Mouse (Mus musculus) hindbrain, embryonic 13.5 days (tissue): ENCODE results near the gene Map4k1. TPM values are rescaled to one million over a fixed set of nuclear protein-coding genes. Genes with fewer than 3 reads are reported as not detected.

ENCODE experiments used
- ATAC-seq: fragments of 200-750 bp; cut with Nextera tagmentation; 2 replicates; pipeline ENCODE4 v1.8.0; 2017; ENCODE audit warnings: moderate TSS enrichment; ENCODE audit not compliant: low FRiP score
- H3K27ac ChIP-seq: fragments of 300-500 bp; sonication (generic); 2 replicates; pipeline ENCODE4 v1.5.1; 2015; ENCODE audit warnings: inconsistent platforms, mild to moderate bottlenecking, moderate library complexity
- H3K27me3 ChIP-seq: fragments of 300-500 bp; sonication (generic); 2 replicates; pipeline ENCODE4 v1.6.1; 2015; ENCODE audit warnings: mild to moderate bottlenecking, inconsistent platforms
- H3K36me3 ChIP-seq: fragments of 300-500 bp; sonication (generic); 2 replicates; pipeline ENCODE4 v1.6.1; 2015; ENCODE audit warnings: mild to moderate bottlenecking, inconsistent platforms
- H3K4me1 ChIP-seq: fragments of 300-500 bp; sonication (generic); replicated peaks from 2 replicates; pipeline ENCODE4 v1.6.1; 2015; ENCODE audit warnings: inconsistent platforms
- H3K4me2 ChIP-seq: fragments of 300-500 bp; sonication (generic); 2 replicates; pipeline ENCODE4 v1.6.1; 2015; ENCODE audit warnings: inconsistent platforms, mild to moderate bottlenecking, moderate library complexity
- H3K4me3 ChIP-seq: fragments of 300-500 bp; sonication (generic); 2 replicates; pipeline ENCODE4 v1.5.1; 2015; ENCODE audit warnings: mild to moderate bottlenecking, inconsistent platforms
- H3K9ac ChIP-seq: fragments of 300-500 bp; sonication (generic); 2 replicates; pipeline ENCODE4 v1.6.1; 2015; ENCODE audit warnings: mild to moderate bottlenecking, inconsistent platforms
- H3K9me3 ChIP-seq: fragments of 300-500 bp; sonication (generic); 2 replicates; pipeline ENCODE4 v1.6.1; 2016; ENCODE audit warnings: inconsistent platforms
- WGBS: fragments of 180-500 bp; shearing (Covaris S2); methylation state at CpG from one replicate; pipeline ENCODE4 v1.1.7; 2015; 5-methylcytosine and 5-hydroxymethylcytosine counted together
- microRNA-seq: library from miRNA; unstranded; fragments of <30 nt; microRNA quantifications from one replicate; pipeline ENCODE4, GENCODE M21; 2016
- polyA plus RNA-seq: library from polyadenylated mRNA; unstranded; fragments of >200 nt; fragmentation: Nextera tagmentation; extraction: Ambion mirVana; gene quantifications from 2 replicates; pipeline ENCODE4 v1.2.1, GENCODE M21; 2015

Gene Map4k1
- polyA plus RNA-seq, 1 experiment from 2014 or later, result 4.1 TPM

GRCm38 (mm10) chr7:29041194-29041593 is 59.3 kb downstream of the Map4k1 start:
- H3K9ac ChIP-seq, result no peak overlapping the region
- no peak for ATAC-seq
- H3K4me3 ChIP-seq, result no peak overlapping the region
- WGBS, result 82% methylated on average over 5 of the region's 5 CpGs
- no peaks in the 10 kb centered on the region for H3K9me3 ChIP-seq
- 0 out of 2 replicates have a peak, but pooled peaks cover 6% of the 10 kb centered on the region for H3K27me3 ChIP-seq
- peak overlapping the region; percentile 73; the same call in 1 of the 2 replicates for H3K4me2 ChIP-seq
- H3K36me3 ChIP-seq, result no peaks in the 10 kb centered on the region
- peaks cover 18% of the 10 kb centered on the region for H3K4me1 ChIP-seq
- H3K27ac ChIP-seq, result no peak overlapping the region

- WGBS, result 61% methylated on average over 19 of the region's 19 CpGs
- H3K9ac ChIP-seq, result peak overlapping the region; percentile 35; the same call in 1 of the 2 replicates
- H3K27ac ChIP-seq, result peak overlapping the region; percentile 68
- ATAC-seq, result no peak
- no peak overlapping the region for H3K4me2 ChIP-seq
- no peaks in the 10 kb centered on the region for H3K9me3 ChIP-seq
- peaks cover 18% of the 10 kb centered on the region for H3K4me1 ChIP-seq
- H3K4me3 ChIP-seq, result no peak overlapping the region
- H3K27me3 ChIP-seq, result peaks cover 11% of the 10 kb centered on the region; the same call in 1 of the 2 replicates
- no peaks in the 10 kb centered on the region for H3K36me3 ChIP-seq
These were observed 61.3 kb downstream of the Map4k1 start for GRCm38 (mm10) chr7:29043016-29043673.

- peak overlapping the region; percentile 52; the same call in 1 of the 2 replicates for H3K27ac ChIP-seq
- ATAC-seq, result no peak; the same call in 1 of the 2 replicates
- peaks cover 18% of the 10 kb centered on the region for H3K4me1 ChIP-seq
- peaks cover 11% of the 10 kb centered on the region; the same call in 1 of the 2 replicates for H3K27me3 ChIP-seq
- H3K4me3 ChIP-seq, result no peak overlapping the region
- H3K9ac ChIP-seq, result no peak overlapping the region
- 37% methylated on average over 11 of the region's 11 CpGs for WGBS
- no peaks in the 10 kb centered on the region for H3K9me3 ChIP-seq
- H3K4me2 ChIP-seq, result 0 out of 2 replicates have a peak overlapping the region, but pooled peaks have one; percentile 4
- H3K36me3 ChIP-seq, result no peaks in the 10 kb centered on the region
These were observed 61.8 kb downstream of the Map4k1 start for GRCm38 (mm10) chr7:29043674-29044057.

GRCm38 (mm10) chr7:29044302-29044701 is 62.5 kb downstream of the Map4k1 start:
- WGBS, result 54% methylated on average over 9 of the region's 9 CpGs
- peaks cover 11% of the 10 kb centered on the region; the same call in 1 of the 2 replicates for H3K27me3 ChIP-seq
- no peak overlapping the region for H3K4me3 ChIP-seq
- no peaks in the 10 kb centered on the region for H3K9me3 ChIP-seq
- peaks cover 18% of the 10 kb centered on the region for H3K4me1 ChIP-seq
- H3K36me3 ChIP-seq, result no peaks in the 10 kb centered on the region
- H3K4me2 ChIP-seq, result no peak overlapping the region
- H3K9ac ChIP-seq, result no peak overlapping the region
- ATAC-seq, result no peak
- H3K27ac ChIP-seq, result peak overlapping the region; percentile 52

- Histone ChIP-seq H3K36me3 (no peaks in the 10 kb centered on the region), H3K4me1 (0 out of 2 replicates have a peak, but pooled peaks cover 6% of the 10 kb centered on the region), H3K4me2 (0 out of 2 replicates have a peak overlapping the region, but pooled peaks have one; percentile 6), H3K27me3 (peaks cover 21% of the 10 kb centered on the region; the same call in 1 of the 2 replicates), H3K9ac (peak overlapping the region; percentile 29; the same call in 1 of the 2 replicates), H3K4me3 (no peak overlapping the region), H3K9me3 (no peaks in the 10 kb centered on the region), H3K27ac (no peak overlapping the region)
- no peak for ATAC-seq
- 5% methylated on average over 12 of the region's 12 CpGs for WGBS
These were observed 64.7 kb downstream of the Map4k1 start for GRCm38 (mm10) chr7:29046533-29046932.

- WGBS, result 88% methylated on average over 3 of the region's 3 CpGs
- no peak overlapping the region for H3K27ac ChIP-seq
- no peaks in the 10 kb centered on the region for H3K36me3 ChIP-seq
- ATAC-seq, result no peak
- peaks cover 35% of the 10 kb centered on the region for H3K27me3 ChIP-seq
- H3K9me3 ChIP-seq, result no peaks in the 10 kb centered on the region
- H3K4me1 ChIP-seq, result peaks cover 9% of the 10 kb centered on the region; the same call in 1 of the 2 replicates
- no peak overlapping the region for H3K4me2 ChIP-seq
- H3K9ac ChIP-seq, result no peak overlapping the region
- no peak overlapping the region for H3K4me3 ChIP-seq
These were observed 66.2 kb downstream of the Map4k1 start for GRCm38 (mm10) chr7:29048070-29048469.

GRCm38 (mm10) chr7:29048615-29049014 is 66.8 kb downstream of the Map4k1 start:
- ATAC-seq, result no peak
- no peak overlapping the region for H3K9ac ChIP-seq
- H3K4me1 ChIP-seq, result peaks cover 6% of the 10 kb centered on the region; the same call in 1 of the 2 replicates
- H3K27ac ChIP-seq, result no peak overlapping the region
- WGBS, result 76% methylated on average over 11 of the region's 11 CpGs
- H3K27me3 ChIP-seq, result peaks cover 40% of the 10 kb centered on the region
- H3K4me2 ChIP-seq, result no peak overlapping the region
- no peaks in the 10 kb centered on the region for H3K36me3 ChIP-seq
- no peak overlapping the region for H3K4me3 ChIP-seq
- no peaks in the 10 kb centered on the region for H3K9me3 ChIP-seq

GRCm38 (mm10) chr7:29050797-29051196 is 68.9 kb downstream of the Map4k1 start:
- Histone ChIP-seq H3K27me3 (peaks cover 57% of the 10 kb centered on the region), H3K27ac (no peak overlapping the region), H3K4me3 (no peak overlapping the region), H3K9ac (no peak overlapping the region), H3K9me3 (no peaks in the 10 kb centered on the region), H3K4me2 (no peak overlapping the region), H3K4me1 (peaks cover 7% of the 10 kb centered on the region; the same call in 1 of the 2 replicates), H3K36me3 (no peaks in the 10 kb centered on the region)
- ATAC-seq, result no peak
- 49% methylated on average over 2 of the region's 2 CpGs for WGBS

GRCm38 (mm10) chr7:29052821-29053220 is 71.0 kb downstream of the Map4k1 start:
- H3K36me3 ChIP-seq, result no peaks in the 10 kb centered on the region
- peak overlapping the region; percentile 19; the same call in 1 of the 2 replicates for H3K9ac ChIP-seq
- WGBS, result 9% methylated on average over 19 of the region's 19 CpGs
- H3K4me2 ChIP-seq, result peak overlapping the region; percentile 25; the same call in 1 of the 2 replicates
- no peak for ATAC-seq
- no peaks in the 10 kb centered on the region for H3K9me3 ChIP-seq
- no peak overlapping the region for H3K27ac ChIP-seq
- H3K4me1 ChIP-seq, result peaks cover 7% of the 10 kb centered on the region; the same call in 1 of the 2 replicates
- no peak overlapping the region for H3K4me3 ChIP-seq
- H3K27me3 ChIP-seq, result peaks cover 67% of the 10 kb centered on the region

Small RNAs within 50 kb of the gene (microRNA-seq; reads per million reads assigned to microRNA genes)
- not detected for gene Gm44408

Other genes starting within 250 kb of the Map4k1 start
- gene Mrps12, start 240.2 kb upstream of the Map4k1 start, polyA plus RNA-seq, result 108 and 114 TPM in 2 replicates
- 20.6 and 22.6 TPM in 2 replicates for gene Sars2, start 240.1 kb upstream of the Map4k1 start, polyA plus RNA-seq
- gene Ccer2, start 225.9 kb upstream of the Map4k1 start, polyA plus RNA-seq, result 3.1 and 3.6 TPM in 2 replicates
- gene Sirt2, start 215.3 kb upstream of the Map4k1 start, polyA plus RNA-seq, result 105 and 111 TPM in 2 replicates
- 58.6 and 59.5 TPM in 2 replicates for gene Nfkbib, start 214.5 kb upstream of the Map4k1 start, polyA plus RNA-seq
- gene Rinl, start 193.1 kb upstream of the Map4k1 start, polyA plus RNA-seq, result 2.7 and 2.8 TPM in 2 replicates
- 200 and 202 TPM in 2 replicates for gene Hnrnpl, start 173.5 kb upstream of the Map4k1 start, polyA plus RNA-seq
- 81.8 and 87.5 TPM in 2 replicates for gene Ech1, start 156.8 kb upstream of the Map4k1 start, polyA plus RNA-seq
- 5.6 and 6.3 TPM in 2 replicates for gene Lgals4, start 148.2 kb upstream of the Map4k1 start, polyA plus RNA-seq
- 6.4 and 7.4 TPM in 2 replicates for gene Lgals7, start 118.2 kb upstream of the Map4k1 start, polyA plus RNA-seq
- gene Capn12, start 100.6 kb upstream of the Map4k1 start, polyA plus RNA-seq, result 0.38 and 0.43 TPM in 2 replicates
- 136 and 138 TPM in 2 replicates for gene Actn4, start 19.7 kb upstream of the Map4k1 start, polyA plus RNA-seq
- 315 and 332 TPM in 2 replicates for gene Eif3k, start 186 bp upstream of the Map4k1 start, polyA plus RNA-seq
- 8.5 and 9.8 TPM in 2 replicates for gene Ryr1, start 143.1 kb downstream of the Map4k1 start, polyA plus RNA-seq
- gene Rasgrp4, start 152.8 kb downstream of the Map4k1 start, polyA plus RNA-seq, result 0.48 and 0.68 TPM in 2 replicates
- gene Fam98c, start 174.2 kb downstream of the Map4k1 start, polyA plus RNA-seq, result 24.7 and 24.8 TPM in 2 replicates
- 0.49 and 0.65 TPM in 2 replicates for gene Ggn, start 188.2 kb downstream of the Map4k1 start, polyA plus RNA-seq
- gene Spred3, start 188.4 kb downstream of the Map4k1 start, polyA plus RNA-seq, result 7.1 and 8.2 TPM in 2 replicates
- 303 and 305 TPM in 2 replicates for gene Psmd8, start 198.7 kb downstream of the Map4k1 start, polyA plus RNA-seq
- 2.0 and 3.6 TPM in 2 replicates for gene Catsperg1, start 232.0 kb downstream of the Map4k1 start, polyA plus RNA-seq